Mouse (Mus musculus) frontal cortex, adult 2 months (tissue): ENCODE results near the gene Rnf151. TPM values are rescaled to one million over a fixed set of nuclear protein-coding genes. Genes with fewer than 3 reads are reported as not detected.

Experiments
- DNase-seq, 2 experiments: peaks; one replicate each; pipeline ENCODE4 v3.0.0; 2022; ENCODE audit warnings: low spot score in 1 of 2; ENCODE audit errors: extremely low spot score in 1 of 2
- polyA plus RNA-seq: library from polyadenylated mRNA; depleted of rRNA; stranded (reverse); fragments of >200 nt; gene quantifications from 2 replicates; pipeline ENCODE4 v1.2.3, GENCODE M21; 2012

Gene Rnf151
- polyA plus RNA-seq, 1 experiment = 0.38 TPM

GRCm38 (mm10) chr17:24706982-24707800 lies 10.7 kb downstream of the Rnf151 start, which contains the start of gene Tbl3:
Tbl3 (minus strand) TSS chr17:24707660.
- DNase-seq = peak; percentile 88 to 97

- DNase-seq = no peak
These were observed 12.0 kb downstream of the Rnf151 start for GRCm38 (mm10) chr17:24705821-24706220.

- DNase-seq = no peak
These were observed 16.6 kb downstream of the Rnf151 start for GRCm38 (mm10) chr17:24701251-24701650.

GRCm38 (mm10) chr17:24699473-24699872 lies 18.4 kb downstream of the Rnf151 start:
- DNase-seq = no peak

GRCm38 (mm10) chr17:24698715-24699114 lies 19.1 kb downstream of the Rnf151 start:
- no peak for DNase-seq

GRCm38 (mm10) chr17:24697985-24698384 lies 19.9 kb downstream of the Rnf151 start:
- no peak for DNase-seq

- DNase-seq = peak; percentile 42 to 78
These were observed 21.7 kb downstream of the Rnf151 start, which contains the start of the genes Gfer and Noxo1 for GRCm38 (mm10) chr17:24696011-24696697. Gfer (minus strand) TSS chr17:24696156. Noxo1 (plus strand) TSS chr17:24696234.

GRCm38 (mm10) chr17:24695326-24696010 lies 22.4 kb downstream of the Rnf151 start:
- DNase-seq = no peak

- no peak for DNase-seq
These were observed 25.5 kb downstream of the Rnf151 start for GRCm38 (mm10) chr17:24692385-24692784.

- peak in 1 of 2 experiments; percentile 53 for DNase-seq
These were observed 28.4 kb downstream of the Rnf151 start, which contains the start of gene Syngr3 for GRCm38 (mm10) chr17:24689251-24690081. Syngr3 (minus strand) TSS chr17:24689955.

GRCm38 (mm10) chr17:24687599-24687998 lies 30.3 kb downstream of the Rnf151 start:
- no peak for DNase-seq

GRCm38 (mm10) chr17:24687146-24687595 lies 30.7 kb downstream of the Rnf151 start:
- no peak for DNase-seq

- DNase-seq = no peak
These were observed 31.3 kb downstream of the Rnf151 start for GRCm38 (mm10) chr17:24686514-24686913.

- DNase-seq = no peak
These were observed 40.3 kb downstream of the Rnf151 start for GRCm38 (mm10) chr17:24677500-24678080.

- no peak for DNase-seq
These were observed 41.0 kb downstream of the Rnf151 start for GRCm38 (mm10) chr17:24676877-24677276.

- DNase-seq = peak in 1 of 2 experiments; percentile 79
These were observed 41.7 kb downstream of the Rnf151 start for GRCm38 (mm10) chr17:24676187-24676586.

- DNase-seq = peak in 1 of 2 experiments; percentile 80
These were observed 43.6 kb downstream of the Rnf151 start for GRCm38 (mm10) chr17:24674277-24674676.

GRCm38 (mm10) chr17:24672141-24672540 lies 45.7 kb downstream of the Rnf151 start:
- DNase-seq = no peak

GRCm38 (mm10) chr17:24671346-24671745 lies 46.5 kb downstream of the Rnf151 start:
- DNase-seq = no peak
